ENCODE assay signal across 12 mouse cellular contexts in the genomic region with DNA sequence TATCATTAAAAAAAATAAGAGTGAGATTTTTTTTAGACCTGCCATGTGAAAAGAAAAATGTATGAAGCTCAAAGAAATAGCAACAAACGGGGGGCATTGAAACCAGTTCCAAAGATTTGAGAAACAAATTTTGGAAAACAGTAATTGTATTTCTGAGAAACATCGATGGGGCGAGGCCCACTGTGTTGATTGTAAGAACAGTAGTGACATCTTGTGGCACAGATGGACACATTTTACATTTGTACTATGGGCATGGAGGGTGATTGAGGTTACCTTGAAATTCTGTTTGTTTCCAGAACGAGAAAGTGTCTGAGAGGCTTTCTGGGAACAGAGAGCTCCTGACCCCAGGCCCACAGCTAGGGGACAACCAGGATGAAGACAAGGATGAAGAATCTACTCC. TPM values are rescaled to one million over a fixed set of nuclear protein-coding genes. Genes with fewer than 3 reads are reported as not detected.
A peak's percentile ranks its signal among the peaks of the same experiment; 100 is the strongest.
DNase-seq lines count a peak whose midpoint lies in the region; ATAC-seq and TF ChIP-seq lines count a peak whose summit lies in the region.
"Had no signal": no experiment of that assay in that cellular context is flagged by ENCODE, and none has a peak within 500 bp of the region (broad histone marks: within the 10 kb centered on the region; RNA-seq: fewer than 3 reads in every experiment).

No protein-coding gene starts in this region.

- no peaks in the 10 kb centered on the region for H3K36me3 ChIP-seq in hindbrain, postnatal 0 days (ENCODE audit: insufficient read depth, low read length)
- H3K36me3 ChIP-seq in intestine, embryonic 15.5 days, result no peaks in the 10 kb centered on the region
- H3K36me3 ChIP-seq: neural tube, embryonic 12.5 days had no signal

- H3K27ac ChIP-seq in hindbrain, postnatal 0 days, result no peak overlapping the region
- no peak overlapping the region for H3K27ac ChIP-seq in intestine, embryonic 15.5 days
- H3K27ac ChIP-seq: neural tube, embryonic 12.5 days had no signal

- peak; percentile 72 for TF ChIP-seq CTCF in Patski (IDR thresholded peaks at IDR 0.05)
- TF ChIP-seq CTCF in hindbrain, postnatal 0 days (IDR thresholded peaks at IDR 0.05; ENCODE audit: low read depth), result peak; percentile 67

- no peak overlapping the region for H3K9ac ChIP-seq in hindbrain, postnatal 0 days (replicated peaks; ENCODE audit: low read length)
- no peak overlapping the region for H3K9ac ChIP-seq in intestine, embryonic 15.5 days
- H3K9ac ChIP-seq: neural tube, embryonic 12.5 days had no signal

- DNase-seq in frontal cortex, postnatal 36 days (ENCODE audit: low spot score in 2 of 2), result peak; percentile 1 to 15
- DNase-seq in frontal cortex, postnatal 14 days (ENCODE audit: low spot score in 2 of 2), result no peak
- DNase-seq in left cerebral cortex, postnatal 14 days (ENCODE audit: low spot score in 2 of 2), result peak; percentile 23 to 25
- no peak for DNase-seq in left cerebral cortex, postnatal 36 days (ENCODE audit: low spot score in 2 of 2)
- DNase-seq in Patski (ENCODE audit: low read depth, low spot score), result no peak
- peak; percentile 66 for DNase-seq in hindbrain, postnatal 0 days (ENCODE audit: low spot score)
- DNase-seq: thymus, postnatal 14 days had no signal

- CTCF ChIA-PET in Patski (lab: Charles Lee), result interaction anchor here (0.6 to 2.6 kb wide), 9 partner anchors 9 to 325 kb away, joined by 3 to 20 read pairs (median 3); no protein-coding TSS in a partner anchor

- in situ Hi-C loops in Patski (cut with MboI; ENCODE audit: low pct_unique_long_range_greater_than_20kb), result loop anchor here (5.0 to 10.0 kb wide), 2 partner anchors 293 to 325 kb away; no protein-coding TSS in a partner anchor

- H3K27me3 ChIP-seq in Patski, result peaks cover 38% of the 10 kb centered on the region
- no peaks in the 10 kb centered on the region for H3K27me3 ChIP-seq in hindbrain, postnatal 0 days (ENCODE audit: insufficient read depth, low read length)
- no peaks in the 10 kb centered on the region for H3K27me3 ChIP-seq in intestine, embryonic 15.5 days (replicated peaks)
- H3K27me3 ChIP-seq: neural tube, embryonic 12.5 days had no signal

- ATAC-seq in Patski, result no peak
- ATAC-seq in hindbrain, postnatal 0 days, result no peak
- ATAC-seq in megakaryocyte, adult 5-6 weeks (ENCODE audit: poor library complexity, severe bottlenecking), result no peak
- ATAC-seq in intestine, embryonic 15.5 days, result no peak

- H3K4me1 ChIP-seq in hindbrain, postnatal 0 days (ENCODE audit: insufficient read depth, low read length), result no peaks in the 10 kb centered on the region
- H3K4me1 ChIP-seq in intestine, embryonic 15.5 days (replicated peaks), result no peaks in the 10 kb centered on the region; the same call in 1 of the 2 replicates
- H3K4me1 ChIP-seq: neural tube, embryonic 12.5 days had no signal

- no peak overlapping the region for H3K4me2 ChIP-seq in hindbrain, postnatal 0 days (ENCODE audit: low read depth, low read length)
- no peak overlapping the region for H3K4me2 ChIP-seq in intestine, embryonic 15.5 days (replicated peaks)
- H3K4me2 ChIP-seq: neural tube, embryonic 12.5 days had no signal

- intact Hi-C loops in left cerebral cortex, postnatal 14 days (cut with DNase I), result loop anchor here (2.0 to 5.0 kb wide), 2 partner anchors 293 to 323 kb away; no protein-coding TSS in a partner anchor
- intact Hi-C loops in left cerebral cortex, postnatal 36 days (cut with DNase I), result loop anchor here (2.0 to 10.0 kb wide), 2 partner anchors 293 to 1535 kb away; partner anchors contain the start of gene Gm5426

- WGBS in hindbrain, postnatal 0 days, result 59% methylated on average over 4 of the region's 4 CpGs
- WGBS in intestine, embryonic 15.5 days, result 47% methylated on average over 4 of the region's 4 CpGs

- POLR2A ChIA-PET in Patski (lab: Charles Lee), result no interaction called here

- H3K4me3 ChIP-seq in hindbrain, postnatal 0 days (ENCODE audit: low read length), result no peak overlapping the region
- H3K4me3 ChIP-seq in intestine, embryonic 15.5 days (replicated peaks), result no peak overlapping the region
- H3K4me3 ChIP-seq: erythroblast, embryonic 14.5 days; neural tube, embryonic 12.5 days had no signal

- H3K9me3 ChIP-seq in hindbrain, postnatal 0 days (ENCODE audit: low read length), result no peaks in the 10 kb centered on the region
- H3K9me3 ChIP-seq in intestine, embryonic 15.5 days, result no peaks in the 10 kb centered on the region
- H3K9me3 ChIP-seq: neural tube, embryonic 12.5 days had no signal

RNA-seq across cellular contexts. Expression of gene Ccer1, which starts 22.7 kb away (rescaled TPM):
- not detected for total RNA-seq in left cerebral cortex, postnatal 14 days (2021)
- not detected for total RNA-seq in left cerebral cortex, postnatal 36 days (2021)
- polyA plus RNA-seq in Patski (2021), result not detected
- total RNA-seq in hindbrain, postnatal 0 days (2014; rRNA removed), result not detected in 2 replicates
- not detected in 2 replicates for polyA plus RNA-seq in hindbrain, postnatal 0 days (2015; fragmentation: Nextera tagmentation; extraction: Ambion mirVana)
- total RNA-seq in megakaryocyte, adult 5-6 weeks (2015), result not detected in 2 replicates
- total RNA-seq in megakaryocyte, adult 5-6 weeks (2017), result not detected in 2 replicates
- not detected in 2 replicates for polyA plus RNA-seq in intestine, embryonic 15.5 days (2015; fragmentation: Nextera tagmentation; extraction: Ambion mirVana)
- total RNA-seq: left cerebral cortex, adult 8-10 months had no signal
- polyA plus RNA-seq: erythroblast, embryonic 14.5 days; neural tube, embryonic 12.5 days had no signal

RNA-seq across cellular contexts. Expression of gene Epyc, which starts 26.3 kb away (rescaled TPM):
- total RNA-seq in left cerebral cortex, postnatal 14 days (2021), result under 1 TPM; 0.20 to 0.44 TPM
- total RNA-seq in left cerebral cortex, postnatal 36 days (2021), result under 1 TPM in 1 of 2 experiments, not detected in 1; 0.17 TPM
- not detected for polyA plus RNA-seq in Patski (2021)
- 0.16 TPM in 1 of 2 replicates, not detected in the other for total RNA-seq in hindbrain, postnatal 0 days (2014; rRNA removed)
- polyA plus RNA-seq in hindbrain, postnatal 0 days (2015; fragmentation: Nextera tagmentation; extraction: Ambion mirVana), result 0.25 and 0.33 TPM in 2 replicates
- not detected in 2 replicates for total RNA-seq in megakaryocyte, adult 5-6 weeks (2015)
- not detected in 2 replicates for total RNA-seq in megakaryocyte, adult 5-6 weeks (2017)
- polyA plus RNA-seq in intestine, embryonic 15.5 days (2015; fragmentation: Nextera tagmentation; extraction: Ambion mirVana), result 0.35 and 0.48 TPM in 2 replicates
- polyA plus RNA-seq: erythroblast, embryonic 14.5 days had no signal

RNA-seq across cellular contexts. Expression of gene C030005K15Rik, which starts 56.4 kb away (rescaled TPM):
- under 1 TPM in 1 of 2 experiments, not detected in 1; 0.23 TPM for total RNA-seq in left cerebral cortex, postnatal 14 days (2021)
- under 1 TPM in 1 of 2 experiments, not detected in 1; 0.48 TPM for total RNA-seq in left cerebral cortex, postnatal 36 days (2021)
- polyA plus RNA-seq in Patski (2021), result not detected
- total RNA-seq in hindbrain, postnatal 0 days (2014; rRNA removed), result not detected in 2 replicates
- not detected in 2 replicates for polyA plus RNA-seq in hindbrain, postnatal 0 days (2015; fragmentation: Nextera tagmentation; extraction: Ambion mirVana)
- not detected in 2 replicates for total RNA-seq in megakaryocyte, adult 5-6 weeks (2015)
- total RNA-seq in megakaryocyte, adult 5-6 weeks (2017), result not detected in 2 replicates
- polyA plus RNA-seq in intestine, embryonic 15.5 days (2015; fragmentation: Nextera tagmentation; extraction: Ambion mirVana), result not detected in 2 replicates
- polyA plus RNA-seq: erythroblast, embryonic 14.5 days; neural tube, embryonic 12.5 days had no signal

Comparison
In these comparisons a context has a peak if more than half of its experiments do, and no peak if none do; other contexts are left out.
1. DNase-seq: peak in frontal cortex, postnatal 36 days (2 of 2), left cerebral cortex, postnatal 14 days (2 of 2) and hindbrain, postnatal 0 days (single experiment); none in frontal cortex, postnatal 14 days (0 of 2), left cerebral cortex, postnatal 36 days (0 of 2) and Patski (single experiment).